Mouse (Mus musculus) CD4-positive, CD25-positive, alpha-beta regulatory T cell, adult 4 months (primary cell): ENCODE results near the gene Tmem267. TPM values are rescaled to one million over a fixed set of nuclear protein-coding genes. Genes with fewer than 3 reads are reported as not detected.
"Not testable (repeated sequence)": the region's sequence is repeated elsewhere in the genome, so short reads cannot be mapped to it uniquely, and the experiment has no call there.

Source experiments
- ATAC-seq: one replicate; pipeline ENCODE4 v1.8.0; 2017
- polyA plus RNA-seq, 2 experiments: library from polyadenylated mRNA; unstranded; fragments of 100-300 nt; shearing (Covaris generic); gene quantifications; one replicate each; pipeline ENCODE4 v1.2.1; 2017

Tmem267 gene
- 1 to 10 TPM; 2.4 to 3.6 TPM for polyA plus RNA-seq

GRCm38 (mm10) chr13:119487880-119488580 lies at the start of gene Tmem267, which contains the start of gene 3110070M22Rik:
Gene Tmem267, plus strand, starts transcription at chr13:119488039.
Gene 3110070M22Rik, minus strand, starts transcription at chr13:119488383.
- ATAC-seq: no peak

- no peak for ATAC-seq
These were observed 45.6 kb upstream of the Tmem267 start for GRCm38 (mm10) chr13:119442244-119442643.

- ATAC-seq: no peak
These were observed 34.3 kb upstream of the Tmem267 start for GRCm38 (mm10) chr13:119453563-119453962.

- ATAC-seq: no peak
These were observed 32.8 kb upstream of the Tmem267 start for GRCm38 (mm10) chr13:119455082-119455481.

GRCm38 (mm10) chr13:119456342-119456741 lies 31.5 kb upstream of the Tmem267 start:
- no peak for ATAC-seq

- ATAC-seq: no peak
These were observed 25.8 kb upstream of the Tmem267 start for GRCm38 (mm10) chr13:119461900-119462595.

GRCm38 (mm10) chr13:119462596-119463560 lies 25.0 kb upstream of the Tmem267 start, which contains the start of gene 4833420G17Rik:
Gene 4833420G17Rik, plus strand, starts transcription at chr13:119462768.
- peak; percentile 99 for ATAC-seq

GRCm38 (mm10) chr13:119476631-119477030 lies 11.2 kb upstream of the Tmem267 start:
- no peak for ATAC-seq

- ATAC-seq: no peak
These were observed 10.1 kb upstream of the Tmem267 start for GRCm38 (mm10) chr13:119477789-119478188.

GRCm38 (mm10) chr13:119487354-119487753 lies 485 bp upstream of the Tmem267 start:
- no peak for ATAC-seq

- ATAC-seq: not testable (repeated sequence)
These were observed 4.2 kb downstream of the Tmem267 start for GRCm38 (mm10) chr13:119492083-119492482.

- ATAC-seq: not testable (repeated sequence)
These were observed 7.1 kb downstream of the Tmem267 start for GRCm38 (mm10) chr13:119494938-119495337.

- not testable (repeated sequence) for ATAC-seq
These were observed 108.7 kb downstream of the Tmem267 start for GRCm38 (mm10) chr13:119596321-119597211.

GRCm38 (mm10) chr13:119598466-119598865 lies 110.6 kb downstream of the Tmem267 start:
- not testable (repeated sequence) for ATAC-seq

- not testable (repeated sequence) for ATAC-seq
These were observed 111.2 kb downstream of the Tmem267 start for GRCm38 (mm10) chr13:119599066-119599465.

GRCm38 (mm10) chr13:119599498-119599897 lies 111.7 kb downstream of the Tmem267 start:
- not testable (repeated sequence) for ATAC-seq

GRCm38 (mm10) chr13:119600166-119600565 lies 112.3 kb downstream of the Tmem267 start:
- ATAC-seq: not testable (repeated sequence)

GRCm38 (mm10) chr13:119602688-119603331 lies 115.0 kb downstream of the Tmem267 start:
- not testable (repeated sequence) for ATAC-seq

- ATAC-seq: peak; percentile 51
These were observed 116.1 kb downstream of the Tmem267 start for GRCm38 (mm10) chr13:119603890-119604289.

- ATAC-seq: not testable (repeated sequence)
These were observed 116.5 kb downstream of the Tmem267 start for GRCm38 (mm10) chr13:119604322-119604721.

- no peak for ATAC-seq
These were observed 131.0 kb downstream of the Tmem267 start for GRCm38 (mm10) chr13:119618841-119619240.
